8 mouse cellular contexts compared by ENCODE assay signal in the genomic region with DNA sequence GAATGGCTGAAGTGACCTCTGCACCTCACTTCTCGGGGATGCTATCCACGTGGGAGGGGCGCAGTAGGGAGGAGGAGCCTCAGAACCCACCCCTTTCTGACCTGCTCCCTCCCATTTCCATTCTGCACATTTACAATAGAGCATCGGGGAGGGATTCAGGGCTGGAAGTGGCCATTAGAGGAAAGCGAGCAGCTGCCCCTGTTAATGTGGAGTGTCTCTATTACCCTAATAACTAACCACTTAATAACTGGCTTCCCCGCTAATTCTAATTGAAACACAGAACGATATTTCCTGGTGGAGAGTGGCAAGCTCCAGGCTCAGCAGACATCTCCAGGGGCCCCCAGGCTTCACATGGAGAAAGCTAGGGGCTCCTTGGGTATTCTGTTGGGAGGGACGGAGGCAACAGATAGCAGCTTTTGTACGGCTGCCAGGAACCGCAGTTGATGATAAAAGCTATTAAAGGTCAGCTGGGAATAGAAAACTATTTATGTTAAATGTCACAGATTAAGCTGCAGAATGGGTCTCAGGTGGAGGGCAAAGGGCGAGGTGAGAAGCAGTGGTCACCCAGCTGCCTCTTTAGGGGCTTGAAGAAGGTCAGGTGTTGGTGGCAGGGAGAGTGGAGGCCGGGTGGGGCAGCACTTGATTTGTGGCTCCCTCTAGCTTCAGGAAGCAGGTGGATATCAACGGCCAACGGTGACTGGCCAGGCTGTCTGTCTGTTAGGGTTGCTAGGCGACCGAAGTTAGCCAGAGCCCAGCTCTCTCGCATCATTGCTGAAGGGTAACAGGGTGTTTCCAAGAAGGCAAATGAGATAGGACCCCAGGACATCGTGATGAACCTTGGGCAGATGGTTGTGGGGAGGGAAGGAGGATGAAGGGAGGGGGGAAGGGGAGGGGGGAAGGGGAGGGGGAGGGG.
DNase-seq lines count a peak whose midpoint lies in the region; ATAC-seq and TF ChIP-seq lines count a peak whose summit lies in the region.

No protein-coding gene starts in this region.

- H3K4me1 ChIP-seq in hindbrain, embryonic 12.5 days, result peaks cover 14% of the 10 kb centered on the region
- no peaks in the 10 kb centered on the region for H3K4me1 ChIP-seq in liver, embryonic 14.5 days (replicated peaks; ENCODE audit: control insufficient read depth in 2 of 2, insufficient read depth in 2 of 2, low read length in 1 of 2)
- peaks cover 4% of the 10 kb centered on the region; the same call in 1 of the 2 replicates for H3K4me1 ChIP-seq in neural tube, embryonic 14.5 days (ENCODE audit: control insufficient read depth, insufficient read depth, low read length)

- no peak overlapping the region for H3K4me2 ChIP-seq in hindbrain, embryonic 12.5 days (replicated peaks)
- no peak overlapping the region for H3K4me2 ChIP-seq in liver, embryonic 14.5 days (ENCODE audit: low read depth)
- H3K4me2 ChIP-seq in neural tube, embryonic 14.5 days (ENCODE audit: low read depth, low read length), result no peak overlapping the region

- H3K9me3 ChIP-seq in hindbrain, embryonic 12.5 days (replicated peaks), result no peaks in the 10 kb centered on the region
- no peaks in the 10 kb centered on the region for H3K9me3 ChIP-seq in liver, embryonic 14.5 days (ENCODE audit: control insufficient read depth, low read length)
- H3K9me3 ChIP-seq in neural tube, embryonic 14.5 days (ENCODE audit: control insufficient read depth, low read length), result 0 out of 2 replicates have a peak, but pooled peaks cover under 1% of the 10 kb centered on the region

- ATAC-seq in hindbrain, embryonic 12.5 days (ENCODE audit: low FRiP score), result peak; percentile 69
- ATAC-seq in liver, embryonic 14.5 days (ENCODE audit: insufficient read depth), result no peak
- peak; percentile 75; the same call in 1 of the 2 replicates for ATAC-seq in neural tube, embryonic 14.5 days (ENCODE audit: low read depth)

- WGBS in hindbrain, embryonic 12.5 days, result 37% methylated on average over 17 of the region's 18 CpGs
- WGBS in liver, embryonic 14.5 days (ENCODE audit: insufficient replicate concordance), result 39% methylated on average over 18 of the region's 18 CpGs
- WGBS in neural tube, embryonic 14.5 days, result 25% methylated on average over 18 of the region's 18 CpGs

- peak; percentile 15; the same call in 1 of the 2 replicates for TF ChIP-seq CTCF in liver, embryonic 14.5 days (IDR thresholded peaks at IDR 0.05; ENCODE audit: low read depth)

- no peaks in the 10 kb centered on the region; the same call in 1 of the 2 replicates for H3K27me3 ChIP-seq in hindbrain, embryonic 12.5 days
- H3K27me3 ChIP-seq in liver, embryonic 14.5 days (ENCODE audit: control insufficient read depth, insufficient read depth, low read length), result no peaks in the 10 kb centered on the region
- H3K27me3 ChIP-seq in neural tube, embryonic 14.5 days (ENCODE audit: control insufficient read depth, insufficient read depth, low read length), result no peaks in the 10 kb centered on the region

- no peak overlapping the region for H3K4me3 ChIP-seq in hindbrain, embryonic 12.5 days
- H3K4me3 ChIP-seq in liver, embryonic 14.5 days (ENCODE audit: insufficient read depth in 1 of 2, low read depth in 2 of 2, low read length in 2 of 2), result no peak overlapping the region
- H3K4me3 ChIP-seq in neural tube, embryonic 14.5 days (ENCODE audit: low read depth, low read length), result no peak overlapping the region

- DNase-seq in urinary bladder, postnatal 14 days (ENCODE audit: low spot score), result peak; percentile 60
- DNase-seq in urinary bladder, adult 2 months (ENCODE audit: low spot score), result no peak
- DNase-seq in embryo, embryonic 9.5 days (ENCODE audit: extremely low spot score), result peak; percentile 37
- peak in 1 of 3 experiments; percentile 11 for DNase-seq in liver, embryonic 14.5 days (ENCODE audit: low read depth in 3 of 3, low spot score in 3 of 3)
- no peak for DNase-seq in thymus, postnatal 36 days
- no peak for DNase-seq in gastrocnemius, adult 8-10 months (ENCODE audit: low spot score in 2 of 2)

- H3K9ac ChIP-seq in hindbrain, embryonic 12.5 days, result no peak overlapping the region
- no peak overlapping the region for H3K9ac ChIP-seq in liver, embryonic 14.5 days (replicated peaks)
- H3K9ac ChIP-seq in neural tube, embryonic 14.5 days (replicated peaks; ENCODE audit: low read depth, low read length), result no peak overlapping the region

- H3K36me3 ChIP-seq in hindbrain, embryonic 12.5 days, result no peaks in the 10 kb centered on the region
- no peaks in the 10 kb centered on the region for H3K36me3 ChIP-seq in liver, embryonic 14.5 days (replicated peaks; ENCODE audit: control insufficient read depth, insufficient read depth, low read depth)
- no peaks in the 10 kb centered on the region for H3K36me3 ChIP-seq in neural tube, embryonic 14.5 days (ENCODE audit: control insufficient read depth, insufficient read depth, low read length)

- TF ChIP-seq EP300 in liver, embryonic 14.5 days (IDR thresholded peaks at IDR 0.05; ENCODE audit: low read depth), result no peak

- peak overlapping the region; percentile 23 for H3K27ac ChIP-seq in hindbrain, embryonic 12.5 days
- H3K27ac ChIP-seq in liver, embryonic 14.5 days, result no peak overlapping the region
- H3K27ac ChIP-seq in neural tube, embryonic 14.5 days (ENCODE audit: low read depth, low read length), result no peak overlapping the region

Comparison
In these comparisons a context has a peak if more than half of its experiments do, and no peak if none do; other contexts are left out.
1. DNase-seq: peak in urinary bladder, postnatal 14 days (single experiment) and embryo, embryonic 9.5 days (single experiment); none in urinary bladder, adult 2 months (single experiment), thymus, postnatal 36 days (0 of 2) and gastrocnemius, adult 8-10 months (0 of 2).